Mouse (Mus musculus) bone marrow, adult 2 months (tissue): Measurements from ENCODE around the gene Sdad1.
"Not testable (repeated sequence)": the region's sequence is repeated elsewhere in the genome, so short reads cannot be mapped to it uniquely, and the experiment has no call there.

Source experiments
- CTCF ChIP-seq: fragments of 200-500 bp; IDR thresholded peaks from 2 replicates; pipeline ENCODE4 v1.5.1; 2011; ENCODE audit warnings: low read length, control low read depth; ENCODE audit not compliant: control insufficient read depth, insufficient read depth
- POLR2A ChIP-seq: fragments of 200-500 bp; IDR thresholded peaks from 2 replicates; pipeline ENCODE4 v1.6.1; 2011; ENCODE audit warnings: low read depth, mild to moderate bottlenecking, control low read depth, low read length, borderline replicate concordance; ENCODE audit not compliant: control insufficient read depth

GRCm38 (mm10) chr5:92352716-92353115 lies 42.4 kb upstream of the Sdad1 start:
- not testable (repeated sequence) for TF ChIP-seq CTCF, POLR2A
